Mouse (Mus musculus) embryo, embryonic 10 days (tissue): ENCODE measurements around the gene Evx1.

Source experiments
- DNase-seq: peaks from one replicate; pipeline ENCODE4 v3.0.0-alpha.2; 2015; ENCODE audit warnings: low spot score

Evx1 gene

DNA sequence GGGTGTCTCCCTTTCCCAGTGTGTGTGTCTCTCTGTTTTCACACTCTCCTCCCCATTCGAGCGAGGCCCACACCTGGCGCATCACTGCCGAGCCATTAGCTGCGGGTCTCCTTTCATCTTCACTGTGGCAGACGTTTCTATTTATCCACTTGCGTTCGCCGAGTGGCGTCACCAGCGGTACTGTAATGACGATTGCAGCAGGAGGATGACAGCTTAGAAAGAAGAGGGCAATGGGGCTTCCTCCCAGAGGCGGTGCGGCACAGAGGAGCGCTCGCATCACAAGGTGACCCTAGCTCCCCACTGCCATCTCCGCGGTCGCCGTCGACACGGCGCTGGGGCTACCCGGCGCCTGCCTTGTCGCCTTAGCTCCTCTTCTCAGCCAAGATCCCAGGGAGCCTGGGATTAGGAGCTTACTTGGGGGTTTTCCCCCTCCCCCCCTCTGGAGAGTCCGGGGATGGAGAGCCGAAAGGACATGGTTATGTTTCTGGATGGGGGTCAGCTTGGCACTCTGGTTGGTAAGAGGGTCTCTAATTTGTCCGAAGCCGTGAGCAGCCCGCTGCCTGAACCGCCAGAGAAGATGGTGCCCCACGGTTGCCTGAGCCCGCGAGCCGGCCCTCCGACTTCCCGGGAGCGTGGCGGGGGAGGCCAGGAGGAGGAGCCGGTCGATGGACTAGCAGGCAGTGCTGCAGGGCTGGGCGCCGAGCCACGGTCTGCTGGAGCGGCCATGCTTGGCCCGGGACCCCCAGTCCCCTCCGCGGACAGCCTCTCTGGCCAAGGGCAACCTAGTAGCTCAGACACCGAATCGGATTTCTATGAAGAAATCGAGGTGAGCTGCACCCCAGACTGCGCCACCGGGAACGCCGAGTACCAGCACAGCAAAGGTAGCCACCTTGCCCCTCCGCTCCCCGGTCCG lies at the start of gene Evx1:
TSS of gene Evx1 (plus strand) at position 108 of the 913 bp plus-strand sequence.
- no peak for DNase-seq

DNA sequence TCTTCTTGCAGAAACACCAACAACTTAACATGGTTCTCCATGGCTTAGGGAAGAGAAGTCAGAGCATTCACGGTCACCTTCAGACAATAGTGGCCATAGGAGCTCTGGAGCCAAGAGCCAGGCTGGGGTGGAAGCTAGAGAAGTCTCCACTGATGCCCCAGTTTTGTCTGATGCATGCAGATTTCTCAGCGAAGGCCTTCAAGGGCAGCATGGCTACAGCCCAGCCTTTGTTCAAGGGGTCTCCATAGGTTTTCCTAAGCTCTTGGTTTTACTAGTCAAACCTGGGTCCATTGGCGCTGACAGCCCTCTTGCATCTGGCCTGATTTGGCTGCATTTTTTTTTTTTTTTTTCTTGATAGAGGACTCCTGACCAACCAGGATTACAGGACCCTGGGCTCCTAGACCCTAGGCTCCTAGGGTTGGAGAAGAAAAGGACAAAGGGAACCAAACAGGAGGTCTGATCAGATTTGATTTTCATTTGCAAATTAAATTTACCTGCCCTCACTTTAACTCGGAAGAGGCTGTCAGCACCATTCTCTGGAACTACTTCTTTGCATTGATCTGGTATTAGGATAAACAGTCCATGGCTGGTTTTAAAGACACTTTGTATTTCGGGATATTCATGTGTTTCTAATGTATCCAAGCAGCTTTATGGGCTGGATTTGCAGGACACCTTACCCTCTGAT lies 49.0 kb upstream of the Evx1 start:
- DNase-seq = no peak

- no peak for DNase-seq
Measured at GRCm38 (mm10) chr6:52265306-52265912, 47.9 kb upstream of the Evx1 start.

DNA sequence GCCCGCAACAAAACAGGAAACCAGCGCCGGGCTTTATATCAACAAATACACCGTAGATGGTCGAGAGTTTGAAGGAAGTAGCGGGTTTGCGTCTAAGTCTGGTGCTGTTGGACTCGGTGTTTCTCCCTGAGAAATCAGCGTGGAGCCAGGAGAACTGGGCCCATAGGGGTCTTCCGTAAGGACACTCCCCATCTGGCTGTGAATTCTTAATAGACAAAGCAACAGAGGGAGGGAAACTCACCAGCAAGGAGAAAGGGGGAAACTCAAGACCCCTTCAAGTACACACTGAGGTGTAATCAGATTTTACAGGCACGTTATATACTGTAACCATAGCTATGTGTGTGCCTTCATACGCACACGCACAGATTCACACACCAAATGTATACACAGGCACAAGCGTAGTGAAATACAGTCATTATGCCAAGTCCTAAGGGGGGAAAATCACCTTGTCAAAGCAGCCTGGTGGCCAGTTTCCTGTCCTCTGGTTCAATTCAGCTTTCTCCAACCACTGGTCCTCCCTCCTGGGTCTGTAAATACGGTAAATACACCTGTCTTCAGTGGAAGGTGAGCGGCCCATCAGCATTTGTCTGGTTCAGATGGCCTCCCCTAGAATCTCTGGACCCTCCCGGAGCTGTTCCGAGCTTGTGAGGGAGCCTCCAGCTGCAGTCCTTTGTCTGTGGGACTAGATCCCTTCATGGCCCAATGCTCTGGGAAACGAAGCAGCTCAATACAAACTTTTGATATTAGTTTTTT lies 47.2 kb upstream of the Evx1 start:
- peak; percentile 41 for DNase-seq

GRCm38 (mm10) chr6:52266666-52266985 lies 46.7 kb upstream of the Evx1 start:
- no peak for DNase-seq

DNA sequence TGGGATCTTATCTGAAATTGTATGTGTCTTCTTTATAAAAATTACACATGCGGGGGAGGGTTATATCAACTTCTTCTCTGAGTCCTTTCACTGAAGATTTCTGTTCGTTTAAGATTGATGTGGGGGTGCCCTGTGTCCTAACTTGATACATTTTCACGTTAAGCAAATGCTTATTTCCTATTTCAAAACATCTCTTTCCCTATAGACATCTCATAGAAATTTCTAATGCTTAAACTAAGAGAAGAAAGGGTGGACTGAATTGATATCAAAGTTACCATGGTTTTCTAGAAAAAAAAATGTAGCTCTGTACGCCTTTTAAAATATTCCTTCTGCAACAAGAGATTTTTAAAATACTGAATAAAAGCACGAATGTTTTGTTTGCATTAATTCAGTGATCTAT lies 46.1 kb upstream of the Evx1 start:
- no peak for DNase-seq

GRCm38 (mm10) chr6:52267691-52268090 lies 45.6 kb upstream of the Evx1 start:
- no peak for DNase-seq

DNA sequence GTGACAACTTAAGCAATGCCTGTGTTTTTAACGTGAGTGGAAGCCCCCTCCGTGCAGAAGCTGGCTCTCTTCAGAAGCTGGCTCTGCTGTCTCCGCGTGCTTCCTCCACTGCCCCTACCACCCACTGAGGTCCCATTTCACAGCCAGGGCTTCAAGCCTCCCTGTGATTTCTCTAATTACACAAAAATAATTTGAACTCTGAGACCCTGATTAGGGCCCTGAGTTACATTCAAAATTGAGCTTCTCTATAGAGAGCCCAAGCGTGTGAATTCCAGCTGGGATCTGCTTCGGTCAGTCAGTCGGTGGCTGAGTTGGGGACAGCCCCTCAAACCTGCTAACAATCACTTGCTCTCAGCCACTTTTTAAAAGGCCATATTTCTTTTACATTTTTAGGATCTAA lies 45.0 kb upstream of the Evx1 start:
- no peak for DNase-seq

DNA sequence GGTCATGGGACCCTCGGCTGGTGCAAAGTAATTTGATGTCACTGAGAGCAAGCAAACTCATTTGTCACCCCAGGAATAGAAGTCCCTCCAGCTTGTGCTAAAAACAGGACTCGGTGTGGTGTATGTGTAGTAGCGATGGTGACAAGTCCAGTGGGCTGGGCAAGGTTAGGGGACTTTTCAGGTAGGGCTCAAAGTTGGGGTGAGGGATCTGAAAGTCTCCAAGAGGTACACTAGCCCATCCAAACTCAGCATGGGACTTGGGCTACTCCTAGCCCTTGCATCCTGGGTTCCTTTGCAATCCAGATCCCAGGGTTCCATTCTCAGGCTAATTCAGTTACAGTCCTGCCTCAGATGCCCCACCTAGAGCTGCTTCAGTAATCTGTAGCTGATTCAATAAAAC lies 44.5 kb upstream of the Evx1 start:
- no peak for DNase-seq

DNA sequence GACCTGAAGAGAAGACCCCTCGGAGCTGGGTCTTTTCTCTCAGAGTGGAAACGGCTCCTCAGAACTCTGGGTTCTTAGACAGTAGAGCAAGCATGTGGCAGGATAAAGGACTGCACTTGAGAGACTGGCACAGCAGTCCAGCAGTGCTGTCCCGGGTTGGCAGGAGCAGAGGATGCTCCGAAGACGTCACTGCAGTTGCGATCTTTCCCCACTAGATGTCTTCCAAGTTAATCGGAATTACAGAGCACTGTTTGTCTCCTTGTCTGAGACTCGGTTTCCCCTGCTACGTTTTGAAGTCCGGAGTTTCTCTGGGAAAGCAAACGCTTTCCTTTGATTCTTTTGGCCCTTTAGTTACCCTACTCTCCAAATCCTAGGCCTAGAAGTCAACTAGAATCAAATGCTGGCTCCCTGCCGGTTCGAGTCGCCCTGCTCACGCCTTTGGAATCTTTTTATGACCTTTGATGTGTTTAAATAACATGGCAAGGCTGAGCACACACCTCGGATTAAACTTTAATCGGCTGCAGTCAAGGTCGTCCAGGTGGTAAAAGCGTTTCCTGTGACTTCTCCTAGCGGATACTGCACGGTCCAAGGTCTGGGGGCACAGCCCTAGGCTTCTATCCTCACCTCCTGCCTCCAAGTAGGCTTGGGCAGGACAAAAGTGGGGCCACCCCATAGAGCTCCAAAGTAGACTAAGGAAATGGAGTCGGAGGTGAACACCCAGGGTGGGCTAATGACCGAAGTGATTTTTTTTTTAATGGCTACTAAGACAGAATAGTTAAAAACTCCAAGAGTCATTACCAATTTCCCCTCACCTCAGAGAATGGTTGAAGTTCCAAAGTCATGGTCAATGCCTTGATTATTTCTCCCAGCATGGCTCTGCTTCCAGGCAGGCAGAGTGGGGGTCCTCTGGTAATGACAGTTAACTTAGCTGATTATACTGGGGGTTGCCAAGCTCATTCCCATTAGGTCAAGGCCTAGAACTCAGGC lies 42.5 kb upstream of the Evx1 start:
- DNase-seq = peak; percentile 89

GRCm38 (mm10) chr6:52272766-52273655 lies 40.3 kb upstream of the Evx1 start:
- no peak for DNase-seq

- no peak for DNase-seq
Measured at GRCm38 (mm10) chr6:52273656-52274280, 39.5 kb upstream of the Evx1 start.

GRCm38 (mm10) chr6:52274576-52274975 lies 38.7 kb upstream of the Evx1 start:
- no peak for DNase-seq

DNA sequence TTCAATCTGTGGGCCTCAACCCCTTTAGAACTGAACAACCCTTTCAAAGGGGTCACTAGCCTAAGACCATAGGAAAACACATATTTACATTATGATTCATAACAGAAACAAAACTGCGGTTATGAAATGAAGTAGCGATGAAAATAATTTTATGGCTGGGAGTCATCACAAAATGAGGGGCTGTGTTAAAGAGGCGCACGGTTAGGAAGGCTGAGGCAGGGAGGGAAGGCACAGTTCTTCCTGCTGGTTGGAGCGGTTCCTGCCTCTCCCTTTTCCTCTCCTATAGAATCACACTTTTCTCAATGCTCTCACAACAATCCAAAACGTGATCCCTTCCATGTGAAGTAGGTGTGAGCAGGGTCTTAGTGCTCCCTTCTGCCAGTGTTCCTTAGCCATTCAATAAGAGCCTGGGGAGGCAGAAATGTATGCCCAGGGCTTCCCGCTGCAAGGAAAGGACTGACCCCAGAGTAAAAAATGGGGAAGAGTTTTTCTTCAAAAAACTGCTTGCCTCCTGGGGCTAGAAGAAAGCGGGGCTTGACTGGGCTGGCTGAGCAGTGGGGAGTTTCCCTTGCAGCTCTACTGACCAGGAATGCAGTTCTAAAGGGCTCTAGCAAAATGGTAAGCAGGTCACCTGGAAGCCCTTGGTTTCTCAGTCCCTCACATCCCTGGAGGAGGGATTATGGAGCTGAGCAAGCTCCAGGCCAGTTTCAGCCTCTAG lies 37.6 kb upstream of the Evx1 start:
- no peak for DNase-seq

DNA sequence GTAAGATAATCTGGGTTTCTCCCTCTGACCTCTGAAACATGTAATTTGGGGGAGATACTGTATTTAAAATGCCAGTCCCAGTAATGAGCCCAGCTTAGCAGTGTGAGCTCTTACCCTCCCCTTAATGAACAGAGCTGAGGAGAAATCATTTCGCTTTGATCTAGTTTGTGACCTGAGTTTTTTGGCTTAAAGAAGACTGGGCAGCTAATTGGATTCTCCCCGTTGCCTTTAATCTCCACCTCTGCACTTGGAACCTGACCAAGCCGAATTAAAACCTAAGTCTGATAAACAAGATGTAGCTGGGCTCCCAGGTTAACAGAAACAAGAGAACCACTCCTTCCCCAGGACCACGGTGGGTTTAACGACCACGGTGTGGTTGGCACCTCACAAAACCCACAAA lies 36.9 kb upstream of the Evx1 start:
- no peak for DNase-seq

DNA sequence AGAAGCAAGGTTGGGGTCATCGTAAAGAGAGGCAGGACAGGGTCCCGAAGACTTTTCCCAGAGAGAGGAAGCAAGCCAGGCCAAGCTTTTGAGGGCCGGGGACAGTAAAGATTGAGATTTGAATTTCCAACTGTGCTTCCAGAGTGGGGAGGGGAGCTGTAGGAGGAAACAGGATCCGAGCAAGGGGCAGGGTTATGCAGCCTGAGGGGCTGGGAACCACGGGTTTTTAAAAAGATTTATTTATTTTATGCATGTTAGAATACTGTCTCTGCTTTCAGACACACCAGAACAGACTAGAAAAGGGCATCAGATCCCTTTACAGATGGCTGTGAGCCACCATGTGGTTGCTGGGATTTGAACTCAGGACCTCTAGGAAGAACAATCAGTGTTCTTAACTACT lies 36.4 kb upstream of the Evx1 start:
- DNase-seq = no peak

DNA sequence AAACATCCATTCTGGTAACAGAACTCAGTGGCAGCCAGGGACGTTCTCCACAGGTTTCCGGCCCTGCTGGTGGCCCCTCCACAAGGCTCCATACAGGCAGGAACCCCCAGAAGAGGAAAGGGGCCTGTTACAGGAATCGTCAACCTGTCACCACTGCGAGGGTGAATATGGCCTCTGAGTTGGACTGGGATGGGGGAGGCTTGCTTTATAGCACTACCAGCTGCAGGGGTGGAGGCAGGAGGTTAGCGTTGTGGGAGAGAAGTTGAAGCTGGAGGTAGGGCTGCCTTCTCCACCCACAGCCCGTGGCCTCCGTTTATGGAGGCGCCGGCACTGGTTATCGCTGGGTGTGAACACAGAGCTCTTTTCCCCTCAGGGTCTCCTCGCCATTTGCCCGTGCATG lies 32.2 kb upstream of the Evx1 start:
- DNase-seq = no peak

DNA sequence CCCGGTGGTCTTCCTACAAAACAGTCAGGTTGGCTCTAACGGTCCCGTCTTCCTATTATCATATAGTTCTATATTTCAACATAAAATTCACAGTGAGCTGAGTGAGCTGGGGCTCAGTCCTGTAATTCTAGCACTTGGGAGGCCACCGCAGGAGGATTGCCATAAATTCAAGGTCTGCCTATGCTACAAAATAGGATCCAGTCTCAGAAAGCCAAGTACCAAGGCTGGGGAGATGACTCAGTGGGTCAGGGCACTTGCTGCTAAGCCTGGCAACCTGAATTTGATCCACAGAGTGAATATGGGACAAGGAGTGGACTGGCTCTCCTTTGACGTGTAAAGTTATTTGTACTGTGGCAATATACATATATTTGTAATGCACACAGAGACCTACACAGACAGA lies 29.4 kb upstream of the Evx1 start:
- DNase-seq = no peak

GRCm38 (mm10) chr6:52290186-52290585 lies 23.1 kb upstream of the Evx1 start:
- no peak for DNase-seq
